Comparison of ENCODE assay signal across 8 mouse cellular contexts in genomic region chr19:43524187-43525103, GRCm38 (mm10). TPM values are rescaled to one million over a fixed set of nuclear protein-coding genes. Genes with fewer than 3 reads are reported as not detected.
DNase-seq lines count a peak whose midpoint lies in the region; ATAC-seq lines count a peak whose summit lies in the region.

TSS of gene Got1 (minus strand) at chr19:43524605.

- H3K36me3 ChIP-seq in hindbrain, embryonic 15.5 days, result no peaks in the 10 kb centered on the region

- H3K9ac ChIP-seq in hindbrain, embryonic 15.5 days, result peak within 1 kb of the TSS; percentile 73

- no peaks in the 10 kb centered on the region for H3K9me3 ChIP-seq in hindbrain, embryonic 15.5 days

- H3K27me3 ChIP-seq in hindbrain, embryonic 15.5 days, result no peaks in the 10 kb centered on the region

- H3K27ac ChIP-seq in hindbrain, embryonic 15.5 days (replicated peaks), result peak within 1 kb of the TSS; percentile 87

- DNase-seq in T-cell, adult 2 months (ENCODE audit: low spot score), result peak; percentile 97
- DNase-seq in cerebellum, postnatal 36 days, result peak; percentile 95
- peak; percentile 95 to 97 for DNase-seq in frontal cortex, postnatal 36 days (ENCODE audit: low spot score in 2 of 2)
- DNase-seq in left cerebral cortex, adult 11 months (ENCODE audit: low spot score), result peak; percentile 97
- peak; percentile 94 to 96 for DNase-seq in lung, postnatal 4 days
- peak; percentile 94 for DNase-seq in retina, postnatal 7 days (ENCODE audit: low read depth, low spot score)
- DNase-seq in urinary bladder, adult 2 months (ENCODE audit: low spot score), result peak; percentile 79

- peak within 1 kb of the TSS; percentile 79 for H3K4me2 ChIP-seq in hindbrain, embryonic 15.5 days

- ATAC-seq in hindbrain, embryonic 15.5 days (ENCODE audit: low FRiP score, low read depth), result peak; percentile 99

- peak within 1 kb of the TSS; percentile 69 for H3K4me3 ChIP-seq in hindbrain, embryonic 15.5 days

- under 1% methylated on average over 58 of the region's 58 CpGs for WGBS in hindbrain, embryonic 15.5 days

- H3K4me1 ChIP-seq in hindbrain, embryonic 15.5 days (replicated peaks), result peaks cover 43% of the 10 kb centered on the region

RNA-seq across cellular contexts. Expression of gene Got1, which starts in this region (rescaled TPM):
- 106 and 109 TPM in 2 replicates for polyA plus RNA-seq in hindbrain, embryonic 15.5 days (2015; fragmentation: Nextera tagmentation; extraction: Ambion mirVana)
- polyA plus RNA-seq in urinary bladder, adult 2 months (2012; rRNA removed), result 50.6 and 52.3 TPM in 2 replicates

Comparison
In these comparisons a context has a peak if more than half of its experiments do, and no peak if none do; other contexts are left out.
1. Peak in every context shown above with its lines: DNase-seq, ATAC-seq, H3K4me3 ChIP-seq and H3K27ac ChIP-seq.